Mouse (Mus musculus): ENCODE results near the gene Tubb4b. TPM values are rescaled to one million over a fixed set of nuclear protein-coding genes. Genes with fewer than 3 reads are reported as not detected.
A peak's percentile ranks its signal among the peaks of the same experiment; 100 is the strongest.

Gene Tubb4b
- polyA plus RNA-seq, 1 experiment = 193 TPM

- H3K4me3 ChIP-seq (ENCODE audit: insufficient read depth, low read depth, low read length) = no peak overlapping the region
- peaks cover 5% of the 10 kb centered on the region for H3K4me1 ChIP-seq (ENCODE audit: control insufficient read depth, insufficient read depth, low read length)
- WGBS = 85% methylated on average over 7 of the region's 7 CpGs
- no peak overlapping the region for H3K27ac ChIP-seq (ENCODE audit: insufficient read depth, low read depth, low read length)
- TF ChIP-seq POLR2A (IDR thresholded peaks at IDR 0.05; ENCODE audit: insufficient read depth, low read depth, low read length) (no peak), CTCF (IDR thresholded peaks at IDR 0.05; ENCODE audit: insufficient read depth, low read depth, low read length) (no peak)
Observed at GRCm38 (mm10) chr2:25230581-25230980, 6.1 kb upstream of the Tubb4b start.

- Histone ChIP-seq H3K4me3 (ENCODE audit: insufficient read depth, low read depth, low read length) (no peak overlapping the region), H3K27ac (ENCODE audit: insufficient read depth, low read depth, low read length) (no peak overlapping the region), H3K4me1 (ENCODE audit: control insufficient read depth, insufficient read depth, low read length) (peaks cover 5% of the 10 kb centered on the region)
- no peak for TF ChIP-seq POLR2A (IDR thresholded peaks at IDR 0.05; ENCODE audit: insufficient read depth, low read depth, low read length)
- TF ChIP-seq CTCF (IDR thresholded peaks at IDR 0.05; ENCODE audit: insufficient read depth, low read depth, low read length) = no peak
- WGBS = 84% methylated on average over 5 of the region's 5 CpGs
Observed at GRCm38 (mm10) chr2:25229582-25229981, 5.1 kb upstream of the Tubb4b start.

- no peak for TF ChIP-seq CTCF (IDR thresholded peaks at IDR 0.05; ENCODE audit: insufficient read depth, low read depth, low read length)
- no peak for TF ChIP-seq POLR2A (IDR thresholded peaks at IDR 0.05; ENCODE audit: insufficient read depth, low read depth, low read length)
- WGBS = 73% methylated on average over 6 of the region's 6 CpGs
- no peak overlapping the region for H3K27ac ChIP-seq (ENCODE audit: insufficient read depth, low read depth, low read length)
Observed at GRCm38 (mm10) chr2:25228995-25229530, 4.6 kb upstream of the Tubb4b start.

GRCm38 (mm10) chr2:25228431-25228889, 4.0 kb upstream of the Tubb4b start:
- Histone ChIP-seq H3K4me1 (ENCODE audit: control insufficient read depth, insufficient read depth, low read length) (peaks cover 5% of the 10 kb centered on the region), H3K4me3 (ENCODE audit: insufficient read depth, low read depth, low read length) (peak overlapping the region; percentile 24), H3K27ac (ENCODE audit: insufficient read depth, low read depth, low read length) (peak overlapping the region; percentile 34)
- 2% methylated on average over 7 of the region's 7 CpGs for WGBS
- TF ChIP-seq POLR2A (IDR thresholded peaks at IDR 0.05; ENCODE audit: insufficient read depth, low read depth, low read length) (no peak), CTCF (IDR thresholded peaks at IDR 0.05; ENCODE audit: insufficient read depth, low read depth, low read length) (peak; percentile 32; the same call in 1 of the 2 replicates)

More at GRCm38 (mm10) chr2:25228995-25229530, 4.6 kb upstream of the Tubb4b start:
- Histone ChIP-seq H3K4me3 (ENCODE audit: insufficient read depth, low read depth, low read length) (no peak overlapping the region), H3K4me1 (ENCODE audit: control insufficient read depth, insufficient read depth, low read length) (peaks cover 5% of the 10 kb centered on the region)

GRCm38 (mm10) chr2:25227406-25227805, 2.9 kb upstream of the Tubb4b start:
- no peak overlapping the region for H3K4me3 ChIP-seq (ENCODE audit: insufficient read depth, low read depth, low read length)

GRCm38 (mm10) chr2:25226864-25227263, 2.4 kb upstream of the Tubb4b start:
- Histone ChIP-seq H3K27ac (ENCODE audit: insufficient read depth, low read depth, low read length) (peak overlapping the region; percentile 55), H3K4me1 (ENCODE audit: control insufficient read depth, insufficient read depth, low read length) (peaks cover 5% of the 10 kb centered on the region), H3K4me3 (ENCODE audit: insufficient read depth, low read depth, low read length) (no peak overlapping the region)
- TF ChIP-seq CTCF (IDR thresholded peaks at IDR 0.05; ENCODE audit: insufficient read depth, low read depth, low read length) (no peak), POLR2A (IDR thresholded peaks at IDR 0.05; ENCODE audit: insufficient read depth, low read depth, low read length) (no peak)
- 38% methylated on average over 5 of the region's 5 CpGs for WGBS

More at GRCm38 (mm10) chr2:25227406-25227805, 2.9 kb upstream of the Tubb4b start:
- peaks cover 5% of the 10 kb centered on the region for H3K4me1 ChIP-seq (ENCODE audit: control insufficient read depth, insufficient read depth, low read length)
- H3K27ac ChIP-seq (ENCODE audit: insufficient read depth, low read depth, low read length) = peak overlapping the region; percentile 55; the same call in 1 of the 2 replicates
- WGBS = 83% methylated on average over 4 of the region's 4 CpGs
- TF ChIP-seq CTCF (IDR thresholded peaks at IDR 0.05; ENCODE audit: insufficient read depth, low read depth, low read length) (no peak), POLR2A (IDR thresholded peaks at IDR 0.05; ENCODE audit: insufficient read depth, low read depth, low read length) (no peak)

- H3K4me3 ChIP-seq (ENCODE audit: insufficient read depth, low read depth, low read length) = no peak overlapping the region
- peaks cover 5% of the 10 kb centered on the region for H3K4me1 ChIP-seq (ENCODE audit: control insufficient read depth, insufficient read depth, low read length)
- peak overlapping the region; percentile 57 for H3K27ac ChIP-seq (ENCODE audit: insufficient read depth, low read depth, low read length)
- TF ChIP-seq CTCF (IDR thresholded peaks at IDR 0.05; ENCODE audit: insufficient read depth, low read depth, low read length) (no peak), POLR2A (IDR thresholded peaks at IDR 0.05; ENCODE audit: insufficient read depth, low read depth, low read length) (no peak)
- 67% methylated on average over 8 of the region's 8 CpGs for WGBS
Observed at GRCm38 (mm10) chr2:25225811-25226379, 1.4 kb upstream of the Tubb4b start.

- Histone ChIP-seq H3K4me1 (ENCODE audit: control insufficient read depth, insufficient read depth, low read length) (peaks cover 5% of the 10 kb centered on the region), H3K4me3 (ENCODE audit: insufficient read depth, low read depth, low read length) (peak overlapping the region; percentile 90), H3K27ac (ENCODE audit: insufficient read depth, low read depth, low read length) (peak overlapping the region; percentile 97)
- 1% methylated on average over 41 of the region's 41 CpGs for WGBS
- TF ChIP-seq CTCF (IDR thresholded peaks at IDR 0.05; ENCODE audit: insufficient read depth, low read depth, low read length) (no peak), POLR2A (IDR thresholded peaks at IDR 0.05; ENCODE audit: insufficient read depth, low read depth, low read length) (0 out of 2 replicates have a peak, but pooled peaks have one; percentile 45)
Observed at GRCm38 (mm10) chr2:25224766-25225752, 557 bp upstream of the Tubb4b start.

All from olfactory bulb, adult 2 months (tissue).